Comparison of ENCODE assay signal across 25 mouse cellular contexts in genomic region chr14:61696290-61696842, GRCm38 (mm10).
DNase-seq lines count a peak whose midpoint lies in the region; ATAC-seq and TF ChIP-seq lines count a peak whose summit lies in the region.
"Had no signal": no experiment of that assay in that cellular context is flagged by ENCODE, and none has a peak within 500 bp of the region (broad histone marks: within the 10 kb centered on the region; RNA-seq: fewer than 3 reads in every experiment).

No protein-coding gene starts in this region.

- H3K36me3 ChIP-seq in liver, adult 2 months (ENCODE audit: control insufficient read depth, insufficient read depth, low read length), result no peaks in the 10 kb centered on the region
- H3K36me3 ChIP-seq in MEL (ENCODE audit: control insufficient read depth in 1 of 2, insufficient read depth in 2 of 2, low read length in 2 of 2), result peaks cover 0 to 21% of the 10 kb centered on the region in 2 experiments; a peak in 2 of 4 replicates
- H3K36me3 ChIP-seq in stomach, postnatal 0 days (ENCODE audit: control insufficient read depth, insufficient read depth, low read length), result no peaks in the 10 kb centered on the region
- H3K36me3 ChIP-seq: embryonic facial prominence, embryonic 15.5 days; forebrain, embryonic 10.5 days; G1E; heart, embryonic 12.5 days; hindbrain, embryonic 12.5 days had no signal

- H3K27ac ChIP-seq in liver, adult 2 months (replicated peaks; ENCODE audit: insufficient read depth, low read depth, low read length), result no peak overlapping the region
- H3K27ac ChIP-seq in MEL (ENCODE audit: control insufficient read depth, low read depth, low read length), result no peak overlapping the region
- H3K27ac ChIP-seq in stomach, postnatal 0 days (replicated peaks), result no peak overlapping the region
- H3K27ac ChIP-seq: embryonic facial prominence, embryonic 15.5 days; forebrain, embryonic 10.5 days; hindbrain, embryonic 12.5 days had no signal

- ATAC-seq in common myeloid progenitor, adult 5-6 weeks (replicated peaks; ENCODE audit: low read depth, poor library complexity, severe bottlenecking), result 0 out of 2 replicates have a peak, but pooled peaks have one; percentile 20
- ATAC-seq in megakaryocyte progenitor cell, adult 5-6 weeks (replicated peaks; ENCODE audit: poor library complexity), result peak; percentile 52
- no peak for ATAC-seq in stomach, postnatal 0 days (ENCODE audit: low FRiP score, low TSS enrichment)
- ATAC-seq in activated CD4-positive, CD25-positive, alpha-beta regulatory T cell, adult 4 months, result no peak
- ATAC-seq: forebrain, embryonic 14.5 days; hindbrain, embryonic 16.5 days; inflammation-experienced regulatory T-cells, adult 6 months; intestine, postnatal 0 days; Patski had no signal

- H3K4me3 ChIP-seq in liver, adult 2 months (ENCODE audit: insufficient read depth, low read depth, low read length), result no peak overlapping the region
- no peak overlapping the region for H3K4me3 ChIP-seq in MEL (ENCODE audit: control insufficient read depth in 1 of 2, insufficient read depth in 1 of 2, low read depth in 2 of 2, low read length in 2 of 2)
- H3K4me3 ChIP-seq in stomach, postnatal 0 days (ENCODE audit: low read depth, low read length), result no peak overlapping the region
- H3K4me3 ChIP-seq: embryonic facial prominence, embryonic 15.5 days; erythroblast, embryonic 14.5 days; forebrain, embryonic 10.5 days; heart, embryonic 12.5 days; hindbrain, embryonic 12.5 days had no signal

- 85% methylated on average over 7 of the region's 7 CpGs for WGBS in liver, adult 2 months
- 69% methylated on average over 7 of the region's 7 CpGs for WGBS in stomach, postnatal 0 days

- no peaks in the 10 kb centered on the region; the same call in 1 of the 2 replicates for H3K4me1 ChIP-seq in liver, adult 2 months (ENCODE audit: control insufficient read depth, insufficient read depth, low read length)
- H3K4me1 ChIP-seq in MEL (ENCODE audit: control insufficient read depth in 1 of 2, insufficient read depth in 2 of 2, low read length in 2 of 2), result peaks cover 3 to 22% of the 10 kb centered on the region in 2 experiments
- H3K4me1 ChIP-seq in stomach, postnatal 0 days (replicated peaks; ENCODE audit: control insufficient read depth, insufficient read depth), result no peaks in the 10 kb centered on the region
- H3K4me1 ChIP-seq: heart, embryonic 12.5 days; hindbrain, embryonic 12.5 days had no signal

- TF ChIP-seq RAD21 in MEL (IDR thresholded peaks at IDR 0.05; ENCODE audit: low read depth, low read length), result no peak

- no peaks in the 10 kb centered on the region for H3K79me2 ChIP-seq in liver, adult 2 months (ENCODE audit: control insufficient read depth, insufficient read depth, low read length)
- H3K79me2 ChIP-seq in MEL (ENCODE audit: control insufficient read depth, insufficient read depth, low read length, poor library complexity), result no peaks in the 10 kb centered on the region

- no peak for TF ChIP-seq POLR2A in liver, adult 2 months (IDR thresholded peaks at IDR 0.05; ENCODE audit: extremely low read depth, insufficient read depth, low read length)
- no peak for TF ChIP-seq POLR2A in MEL (IDR thresholded peaks at IDR 0.05; ENCODE audit: control insufficient read depth in 1 of 2, insufficient read depth in 1 of 2, low read depth in 1 of 2, low read length in 2 of 2, poor library complexity in 1 of 2)

- H3K27me3 ChIP-seq in liver, adult 2 months (ENCODE audit: control insufficient read depth, insufficient read depth, low read length), result no peaks in the 10 kb centered on the region
- H3K27me3 ChIP-seq in MEL (ENCODE audit: control insufficient read depth in 1 of 2, insufficient read depth in 2 of 2, low read length in 2 of 2), result no peaks in the 10 kb centered on the region
- 0 out of 2 replicates have a peak, but pooled peaks cover 2% of the 10 kb centered on the region for H3K27me3 ChIP-seq in stomach, postnatal 0 days (ENCODE audit: control insufficient read depth, insufficient read depth, low read length)
- H3K27me3 ChIP-seq: Patski had no signal

- H3K9me3 ChIP-seq in MEL (replicated peaks; ENCODE audit: insufficient read depth, low read length), result no peaks in the 10 kb centered on the region
- no peaks in the 10 kb centered on the region for H3K9me3 ChIP-seq in stomach, postnatal 0 days (ENCODE audit: control insufficient read depth, low read length)
- H3K9me3 ChIP-seq: embryonic facial prominence, embryonic 15.5 days; forebrain, embryonic 10.5 days; G1E; heart, embryonic 12.5 days; hindbrain, embryonic 12.5 days had no signal

- TF ChIP-seq CTCF in liver, adult 2 months (IDR thresholded peaks at IDR 0.05; ENCODE audit: low read depth, low read length), result no peak
- no peak for TF ChIP-seq CTCF in MEL (IDR thresholded peaks at IDR 0.05 in 2 of 3, conservative IDR thresholded peaks at IDR 0.05 in 1 of 3; ENCODE audit: control insufficient read depth in 1 of 3, insufficient read depth in 1 of 3, low read depth in 2 of 3, low read length in 3 of 3, poor library complexity in 1 of 3, severe bottlenecking in 1 of 3)
- TF ChIP-seq CTCF in stomach, postnatal 0 days (IDR thresholded peaks at IDR 0.05; ENCODE audit: low read depth), result no peak

- H3K4me2 ChIP-seq in stomach, postnatal 0 days (replicated peaks; ENCODE audit: low read depth), result no peak overlapping the region
- H3K4me2 ChIP-seq: embryonic facial prominence, embryonic 15.5 days; heart, embryonic 12.5 days; hindbrain, embryonic 12.5 days had no signal

- H3K9ac ChIP-seq in liver, adult 2 months (ENCODE audit: low read depth, low read length), result no peak overlapping the region
- H3K9ac ChIP-seq in MEL (ENCODE audit: control insufficient read depth, low read depth, low read length, poor library complexity, severe bottlenecking), result no peak overlapping the region
- no peak overlapping the region for H3K9ac ChIP-seq in stomach, postnatal 0 days (ENCODE audit: low read length)
- H3K9ac ChIP-seq: embryonic facial prominence, embryonic 15.5 days; heart, embryonic 12.5 days; hindbrain, embryonic 12.5 days had no signal

- TF ChIP-seq EP300 in MEL (IDR thresholded peaks at IDR 0.05; ENCODE audit: low read depth in 1 of 2, low read length in 2 of 2), result no peak
- TF ChIP-seq EP300 in stomach, postnatal 0 days (optimal IDR thresholded peaks at IDR 0.05), result no peak

- DNase-seq in liver, adult 2 months (ENCODE audit: extremely low read depth, low read depth, low spot score), result peak; percentile 20
- no peak for DNase-seq in liver
- DNase-seq in MEL (ENCODE audit: low read depth, low spot score), result no peak
- no peak for DNase-seq in testis, postnatal 10 days (ENCODE audit: low spot score)
- DNase-seq in stomach, postnatal 0 days (ENCODE audit: low spot score), result no peak
- DNase-seq: adrenal gland, adult 8-10 months; adrenal gland, postnatal 36 days; cerebellum, adult 2 months; cerebellum, postnatal 10 days; embryo, embryonic 11 days; heart, postnatal 36 days had no signal

TF ChIP-seq in MEL, 35 proteins besides CTCF, POLR2A, EP300 and RAD21:
- peak; percentile 81 for TF ChIP-seq ZNF384 (IDR thresholded peaks at IDR 0.05; ENCODE audit: low read depth, low read length)
- no peak for TF ChIP-seq SMC3 (IDR thresholded peaks at IDR 0.05; ENCODE audit: low read depth, low read length)

Comparison
In these comparisons a context has a peak if more than half of its experiments do, and no peak if none do; other contexts are left out.
1. ATAC-seq: peak in common myeloid progenitor, adult 5-6 weeks (single experiment) and megakaryocyte progenitor cell, adult 5-6 weeks (single experiment); none in stomach, postnatal 0 days (single experiment) and activated CD4-positive, CD25-positive, alpha-beta regulatory T cell, adult 4 months (single experiment).